Mouse (Mus musculus) thymus, adult 2 months (tissue): Measurements from ENCODE around the gene Cfap221.

Source experiments
- CTCF ChIP-seq: fragments of 200-500 bp; IDR thresholded peaks from 2 replicates; pipeline ENCODE4 v1.5.1; 2012; ENCODE audit warnings: mild to moderate bottlenecking, control low read depth, low read length, moderate library complexity, borderline replicate concordance; ENCODE audit not compliant: control insufficient read depth, poor library complexity, insufficient read depth; ENCODE audit errors: extremely low read depth
- POLR2A ChIP-seq: fragments of 200-500 bp; IDR thresholded peaks from 2 replicates; pipeline ENCODE4 v1.6.1; 2012; ENCODE audit warnings: mild to moderate bottlenecking, low read length, control low read depth, moderate library complexity; ENCODE audit not compliant: control insufficient read depth, poor library complexity, insufficient read depth; ENCODE audit errors: extremely low read depth

GRCm38 (mm10) chr1:119986555-119986954 lies 10.5 kb downstream of the Cfap221 start:
- TF ChIP-seq POLR2A (no peak), CTCF (no peak)
